ENCODE assay signal across 11 mouse cellular contexts in the genomic region with DNA sequence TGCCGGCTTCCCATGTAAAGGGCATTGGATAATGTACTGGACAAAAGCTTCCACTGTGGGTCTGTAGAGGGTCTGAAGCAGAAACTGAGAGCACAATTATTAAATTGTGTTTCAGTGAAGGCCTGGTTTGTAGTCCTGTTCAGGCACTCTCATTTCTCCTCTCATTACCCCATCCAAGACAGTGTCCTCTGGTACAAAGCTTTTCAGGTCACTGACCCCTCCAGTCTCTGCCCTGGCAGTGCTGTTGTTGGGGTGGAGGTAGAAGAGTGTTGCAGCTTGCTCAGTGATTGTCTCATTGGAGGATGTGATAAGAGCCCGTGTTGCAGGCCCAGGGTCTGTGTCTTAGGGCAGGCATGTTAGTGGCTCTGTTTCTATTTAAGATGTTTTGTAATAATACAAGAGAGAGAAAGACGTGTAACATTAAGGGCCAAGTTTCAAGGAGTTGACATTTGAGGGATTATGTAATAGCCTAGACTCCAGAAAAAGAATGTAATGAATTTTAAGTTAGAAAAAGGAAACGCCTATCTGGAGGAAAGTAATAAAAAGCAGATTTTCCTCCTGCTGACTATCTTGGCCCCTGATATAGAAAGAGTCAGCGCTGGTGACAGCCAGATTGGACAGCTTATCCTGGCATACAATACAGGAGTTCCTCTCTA. TPM values are rescaled to one million over a fixed set of nuclear protein-coding genes. Genes with fewer than 3 reads are reported as not detected.
DNase-seq lines count a peak whose midpoint lies in the region; ATAC-seq lines count a peak whose summit lies in the region.
"Had no signal": no experiment of that assay in that cellular context is flagged by ENCODE, and none has a peak within 500 bp of the region (broad histone marks: within the 10 kb centered on the region; RNA-seq: fewer than 3 reads in every experiment).

No protein-coding gene starts in this region.

- DNase-seq in embryonic facial prominence, embryonic 10.5 days (ENCODE audit: low spot score), result peak; percentile 24
- DNase-seq in thymus, postnatal 0 days (ENCODE audit: low spot score), result no peak
- no peak for DNase-seq in gastrocnemius, postnatal 25 days
- no peak for DNase-seq in left cerebral cortex, adult 18-20 months (ENCODE audit: low spot score in 2 of 2)
- DNase-seq: adrenal gland, postnatal 10 days; gastrocnemius, postnatal 10 days had no signal

- no peak overlapping the region for H3K4me2 ChIP-seq in intestine, embryonic 15.5 days (replicated peaks)
- H3K4me2 ChIP-seq in intestine, embryonic 16.5 days (ENCODE audit: low read depth, low read length), result no peak overlapping the region
- H3K4me2 ChIP-seq in heart, embryonic 11.5 days, result peak overlapping the region; percentile 16; the same call in 1 of the 2 replicates
- H3K4me2 ChIP-seq in lung, embryonic 16.5 days (ENCODE audit: low read depth, low read length), result no peak overlapping the region

- H3K9ac ChIP-seq in intestine, embryonic 15.5 days, result no peak overlapping the region
- H3K9ac ChIP-seq in intestine, embryonic 16.5 days (ENCODE audit: low read depth, low read length), result no peak overlapping the region
- no peak overlapping the region for H3K9ac ChIP-seq in heart, embryonic 11.5 days (ENCODE audit: low read depth, low read length)
- no peak overlapping the region for H3K9ac ChIP-seq in lung, embryonic 16.5 days (ENCODE audit: low read length)

- H3K9me3 ChIP-seq in intestine, embryonic 15.5 days, result no peaks in the 10 kb centered on the region
- no peaks in the 10 kb centered on the region for H3K9me3 ChIP-seq in intestine, embryonic 16.5 days (ENCODE audit: control insufficient read depth, low read length)
- H3K9me3 ChIP-seq in embryonic facial prominence, embryonic 10.5 days, result no peaks in the 10 kb centered on the region
- no peaks in the 10 kb centered on the region for H3K9me3 ChIP-seq in heart, embryonic 11.5 days (replicated peaks; ENCODE audit: control insufficient read depth, low read length)
- H3K9me3 ChIP-seq in lung, embryonic 16.5 days (ENCODE audit: control insufficient read depth, low read length), result no peaks in the 10 kb centered on the region

- H3K36me3 ChIP-seq in intestine, embryonic 15.5 days, result no peaks in the 10 kb centered on the region
- H3K36me3 ChIP-seq in intestine, embryonic 16.5 days (ENCODE audit: control insufficient read depth, insufficient read depth, low read length), result no peaks in the 10 kb centered on the region
- H3K36me3 ChIP-seq in embryonic facial prominence, embryonic 10.5 days (replicated peaks), result no peaks in the 10 kb centered on the region; the same call in 1 of the 2 replicates
- H3K36me3 ChIP-seq in heart, embryonic 11.5 days (ENCODE audit: control insufficient read depth, insufficient read depth, low read length), result no peaks in the 10 kb centered on the region
- H3K36me3 ChIP-seq in lung, embryonic 16.5 days (ENCODE audit: control insufficient read depth, insufficient read depth, low read length), result no peaks in the 10 kb centered on the region

- 30% methylated on average over 5 of the region's 5 CpGs for WGBS in intestine, embryonic 15.5 days
- 37% methylated on average over 5 of the region's 5 CpGs for WGBS in intestine, embryonic 16.5 days
- WGBS in embryonic facial prominence, embryonic 10.5 days, result 41% methylated on average over 5 of the region's 5 CpGs
- 29% methylated on average over 5 of the region's 5 CpGs for WGBS in heart, embryonic 11.5 days (ENCODE audit: insufficient replicate concordance)
- WGBS in lung, embryonic 16.5 days, result 29% methylated on average over 5 of the region's 5 CpGs

- no peaks in the 10 kb centered on the region for H3K27me3 ChIP-seq in intestine, embryonic 15.5 days (replicated peaks)
- H3K27me3 ChIP-seq in intestine, embryonic 16.5 days (replicated peaks; ENCODE audit: control insufficient read depth, insufficient read depth, low read length), result no peaks in the 10 kb centered on the region
- H3K27me3 ChIP-seq in embryonic facial prominence, embryonic 10.5 days (replicated peaks; ENCODE audit: low read depth, poor library complexity, severe bottlenecking), result no peaks in the 10 kb centered on the region
- no peaks in the 10 kb centered on the region for H3K27me3 ChIP-seq in heart, embryonic 11.5 days (ENCODE audit: control insufficient read depth, insufficient read depth, low read length)
- no peaks in the 10 kb centered on the region for H3K27me3 ChIP-seq in lung, embryonic 16.5 days (ENCODE audit: control insufficient read depth, insufficient read depth, low read depth, low read length)

- 0 out of 2 replicates have a peak overlapping the region, but pooled peaks have one; percentile 46 for H3K27ac ChIP-seq in intestine, embryonic 15.5 days
- H3K27ac ChIP-seq in intestine, embryonic 16.5 days (ENCODE audit: low read length), result no peak overlapping the region
- H3K27ac ChIP-seq in embryonic facial prominence, embryonic 10.5 days (replicated peaks), result peak overlapping the region; percentile 46
- peak overlapping the region; percentile 76 for H3K27ac ChIP-seq in heart, embryonic 11.5 days (ENCODE audit: low read depth, low read length)
- H3K27ac ChIP-seq in lung, embryonic 16.5 days (ENCODE audit: low read length), result peak overlapping the region; percentile 72

- H3K4me3 ChIP-seq in intestine, embryonic 15.5 days (replicated peaks), result no peak overlapping the region
- H3K4me3 ChIP-seq in intestine, embryonic 16.5 days (ENCODE audit: low read length), result no peak overlapping the region
- peak overlapping the region; percentile 27; the same call in 1 of the 2 replicates for H3K4me3 ChIP-seq in embryonic facial prominence, embryonic 10.5 days
- 0 out of 2 replicates have a peak overlapping the region, but pooled peaks have one; percentile 10 for H3K4me3 ChIP-seq in heart, embryonic 11.5 days (ENCODE audit: low read depth, low read length)
- H3K4me3 ChIP-seq in lung, embryonic 16.5 days (ENCODE audit: low read length), result no peak overlapping the region

- peaks cover 7% of the 10 kb centered on the region; the same call in 1 of the 2 replicates for H3K4me1 ChIP-seq in intestine, embryonic 15.5 days (replicated peaks)
- peaks cover 8% of the 10 kb centered on the region for H3K4me1 ChIP-seq in intestine, embryonic 16.5 days (ENCODE audit: control insufficient read depth, insufficient read depth, low read length)
- peaks cover 63% of the 10 kb centered on the region for H3K4me1 ChIP-seq in embryonic facial prominence, embryonic 10.5 days
- H3K4me1 ChIP-seq in heart, embryonic 11.5 days (ENCODE audit: control insufficient read depth, insufficient read depth, low read length), result peaks cover 29% of the 10 kb centered on the region
- peaks cover 17% of the 10 kb centered on the region for H3K4me1 ChIP-seq in lung, embryonic 16.5 days (replicated peaks; ENCODE audit: control insufficient read depth, insufficient read depth, low read length)

- no peak for ATAC-seq in intestine, embryonic 15.5 days
- ATAC-seq in intestine, embryonic 16.5 days, result no peak
- ATAC-seq in heart, embryonic 11.5 days (replicated peaks; ENCODE audit: insufficient number of reproducible peaks, low FRiP score, low TSS enrichment), result no peak
- ATAC-seq in lung, embryonic 16.5 days (ENCODE audit: low read depth), result peak; percentile 26

RNA-seq across cellular contexts. Expression of a gene that starts 2.9 kb away (rescaled TPM):
- polyA plus RNA-seq in intestine, embryonic 15.5 days (2015; fragmentation: Nextera tagmentation; extraction: Ambion mirVana), result 16.4 and 17.0 TPM in 2 replicates
- polyA plus RNA-seq in intestine, embryonic 16.5 days (2015; fragmentation: Nextera tagmentation; extraction: Ambion mirVana), result 12.7 and 12.8 TPM in 2 replicates
- 17.4 and 19.3 TPM in 2 replicates for polyA plus RNA-seq in embryonic facial prominence, embryonic 10.5 days (2016; fragmentation: Nextera tagmentation; extraction: Ambion mirVana)
- 11.8 and 13.6 TPM in 2 replicates for polyA plus RNA-seq in heart, embryonic 11.5 days (2014; fragmentation: Nextera tagmentation; extraction: Ambion mirVana)
- 24.1 and 25.2 TPM in 2 replicates for polyA plus RNA-seq in lung, embryonic 16.5 days (2015; fragmentation: Nextera tagmentation; extraction: Ambion mirVana)
- 2.1 and 2.2 TPM in 2 replicates for polyA plus RNA-seq in thymus, postnatal 0 days (2015; fragmentation: Nextera tagmentation; extraction: Ambion mirVana)
- 1 to 10 TPM; 2.5 to 4.4 TPM for total RNA-seq in gastrocnemius, postnatal 25 days (2021)
- total RNA-seq in left cerebral cortex, adult 18-20 months (2021), result 1 to 10 TPM; 6.5 to 8.3 TPM

RNA-seq across cellular contexts. Expression of a gene that starts 26.9 kb away (rescaled TPM):
- not detected in 2 replicates for polyA plus RNA-seq in intestine, embryonic 15.5 days (2015; fragmentation: Nextera tagmentation; extraction: Ambion mirVana)
- polyA plus RNA-seq in intestine, embryonic 16.5 days (2015; fragmentation: Nextera tagmentation; extraction: Ambion mirVana), result not detected in 2 replicates
- polyA plus RNA-seq in embryonic facial prominence, embryonic 10.5 days (2016; fragmentation: Nextera tagmentation; extraction: Ambion mirVana), result not detected in 2 replicates
- polyA plus RNA-seq in heart, embryonic 11.5 days (2014; fragmentation: Nextera tagmentation; extraction: Ambion mirVana), result not detected in 2 replicates
- polyA plus RNA-seq in lung, embryonic 16.5 days (2015; fragmentation: Nextera tagmentation; extraction: Ambion mirVana), result not detected in 2 replicates
- not detected in 2 replicates for polyA plus RNA-seq in thymus, postnatal 0 days (2015; fragmentation: Nextera tagmentation; extraction: Ambion mirVana)
- not detected for total RNA-seq in gastrocnemius, postnatal 25 days (2021)
- total RNA-seq in left cerebral cortex, adult 18-20 months (2021), result not detected
- total RNA-seq: adrenal gland, postnatal 10 days; gastrocnemius, postnatal 10 days; layer of hippocampus, adult 18-20 months had no signal

RNA-seq across cellular contexts. Expression of a gene that starts 38.2 kb away (rescaled TPM):
- not detected in 2 replicates for polyA plus RNA-seq in intestine, embryonic 15.5 days (2015; fragmentation: Nextera tagmentation; extraction: Ambion mirVana)
- not detected in 2 replicates for polyA plus RNA-seq in intestine, embryonic 16.5 days (2015; fragmentation: Nextera tagmentation; extraction: Ambion mirVana)
- not detected in 2 replicates for polyA plus RNA-seq in embryonic facial prominence, embryonic 10.5 days (2016; fragmentation: Nextera tagmentation; extraction: Ambion mirVana)
- 0.03 TPM in 2 replicates for polyA plus RNA-seq in heart, embryonic 11.5 days (2014; fragmentation: Nextera tagmentation; extraction: Ambion mirVana)
- polyA plus RNA-seq in lung, embryonic 16.5 days (2015; fragmentation: Nextera tagmentation; extraction: Ambion mirVana), result not detected in 2 replicates
- 0.03 TPM in 1 of 2 replicates, not detected in the other for polyA plus RNA-seq in thymus, postnatal 0 days (2015; fragmentation: Nextera tagmentation; extraction: Ambion mirVana)
- not detected for total RNA-seq in gastrocnemius, postnatal 25 days (2021)
- not detected for total RNA-seq in left cerebral cortex, adult 18-20 months (2021)
- total RNA-seq: adrenal gland, postnatal 10 days; gastrocnemius, postnatal 10 days; layer of hippocampus, adult 18-20 months had no signal

RNA-seq across cellular contexts. Expression of a gene that starts 54.6 kb away (rescaled TPM):
- polyA plus RNA-seq in intestine, embryonic 15.5 days (2015; fragmentation: Nextera tagmentation; extraction: Ambion mirVana), result not detected in 2 replicates
- polyA plus RNA-seq in intestine, embryonic 16.5 days (2015; fragmentation: Nextera tagmentation; extraction: Ambion mirVana), result not detected in 2 replicates
- not detected in 2 replicates for polyA plus RNA-seq in embryonic facial prominence, embryonic 10.5 days (2016; fragmentation: Nextera tagmentation; extraction: Ambion mirVana)
- polyA plus RNA-seq in heart, embryonic 11.5 days (2014; fragmentation: Nextera tagmentation; extraction: Ambion mirVana), result not detected in 2 replicates
- polyA plus RNA-seq in lung, embryonic 16.5 days (2015; fragmentation: Nextera tagmentation; extraction: Ambion mirVana), result not detected in 2 replicates
- polyA plus RNA-seq in thymus, postnatal 0 days (2015; fragmentation: Nextera tagmentation; extraction: Ambion mirVana), result not detected in 2 replicates
- not detected for total RNA-seq in gastrocnemius, postnatal 25 days (2021)
- not detected for total RNA-seq in left cerebral cortex, adult 18-20 months (2021)
- total RNA-seq: adrenal gland, postnatal 10 days; gastrocnemius, postnatal 10 days; layer of hippocampus, adult 18-20 months had no signal

Comparison
In these comparisons a context has a peak if more than half of its experiments do, and no peak if none do; other contexts are left out.
1. H3K4me3 ChIP-seq: peak in embryonic facial prominence, embryonic 10.5 days (single experiment) and heart, embryonic 11.5 days (single experiment); none in intestine, embryonic 15.5 days (single experiment), intestine, embryonic 16.5 days (single experiment) and lung, embryonic 16.5 days (single experiment).